In genomic region chr3:70401187-70401586, GRCm38 (mm10) we compare ENCODE assay signal across 28 mouse cellular contexts.
DNase-seq lines count a peak whose midpoint lies in the region; ATAC-seq and TF ChIP-seq lines count a peak whose summit lies in the region.
"Had no signal": no experiment of that assay in that cellular context is flagged by ENCODE, and none has a peak within 500 bp of the region (broad histone marks: within the 10 kb centered on the region; RNA-seq: fewer than 3 reads in every experiment).

No protein-coding gene starts in this region.

- 64% methylated on average over 2 of the region's 2 CpGs for WGBS in embryonic facial prominence, embryonic 14.5 days
- WGBS in embryonic facial prominence, embryonic 10.5 days, result 88% methylated on average over 2 of the region's 2 CpGs
- WGBS in lung, embryonic 14.5 days, result 9% methylated on average over 2 of the region's 2 CpGs

- peak; percentile 29 for DNase-seq in embryonic facial prominence, embryonic 14.5 days (ENCODE audit: low spot score)
- DNase-seq in embryonic facial prominence, embryonic 10.5 days (ENCODE audit: low spot score), result no peak
- peak; percentile 66 for DNase-seq in lung, embryonic 14.5 days
- no peak for DNase-seq in lung, adult 18-20 months
- peak; percentile 43 for DNase-seq in brain, adult 2 months (ENCODE audit: low read depth, low spot score)
- no peak for DNase-seq in kidney, adult 18-20 months
- DNase-seq: adrenal gland, adult 8-10 months; adrenal gland, postnatal 14 days; adrenal gland, postnatal 36 days; B cell, adult 2 months; cerebellum, adult 18-20 months; cerebellum, adult 8-10 months; cerebellum, adult 9-11 months; cerebellum, postnatal 14 days; cerebellum, postnatal 36 days; embryo, embryonic 11 days had no signal

- H3K9me3 ChIP-seq in embryonic facial prominence, embryonic 14.5 days (ENCODE audit: control insufficient read depth, low read length), result no peaks in the 10 kb centered on the region
- H3K9me3 ChIP-seq in embryonic facial prominence, embryonic 10.5 days, result no peaks in the 10 kb centered on the region
- H3K9me3 ChIP-seq in lung, embryonic 14.5 days (ENCODE audit: low read depth, low read length), result no peaks in the 10 kb centered on the region
- H3K9me3 ChIP-seq: embryonic facial prominence, embryonic 12.5 days; embryonic facial prominence, embryonic 15.5 days; forebrain, embryonic 10.5 days had no signal

- H3K27ac ChIP-seq in embryonic facial prominence, embryonic 14.5 days (replicated peaks; ENCODE audit: low read depth, low read length), result no peak overlapping the region
- H3K27ac ChIP-seq in embryonic facial prominence, embryonic 10.5 days (replicated peaks), result no peak overlapping the region
- H3K27ac ChIP-seq in lung, embryonic 14.5 days (ENCODE audit: low read depth), result no peak overlapping the region
- H3K27ac ChIP-seq: embryonic facial prominence, embryonic 12.5 days; embryonic facial prominence, embryonic 15.5 days; forebrain, embryonic 10.5 days; forebrain, embryonic 12.5 days had no signal

- H3K9ac ChIP-seq in embryonic facial prominence, embryonic 14.5 days (ENCODE audit: low read depth, low read length), result no peak overlapping the region
- H3K9ac ChIP-seq in lung, embryonic 14.5 days, result no peak overlapping the region
- H3K9ac ChIP-seq: embryonic facial prominence, embryonic 12.5 days; embryonic facial prominence, embryonic 15.5 days; forebrain, embryonic 12.5 days had no signal

- no peaks in the 10 kb centered on the region for H3K4me1 ChIP-seq in embryonic facial prominence, embryonic 14.5 days (ENCODE audit: control insufficient read depth, insufficient read depth, low read length)
- H3K4me1 ChIP-seq in embryonic facial prominence, embryonic 10.5 days, result no peaks in the 10 kb centered on the region
- no peaks in the 10 kb centered on the region for H3K4me1 ChIP-seq in lung, embryonic 14.5 days (ENCODE audit: insufficient read depth)
- H3K4me1 ChIP-seq: embryonic facial prominence, embryonic 12.5 days; embryonic facial prominence, embryonic 15.5 days; forebrain, embryonic 10.5 days; forebrain, embryonic 12.5 days had no signal

- no peak for TF ChIP-seq CTCF in lung, embryonic 14.5 days (IDR thresholded peaks at IDR 0.05; ENCODE audit: low read depth)

- H3K4me2 ChIP-seq in embryonic facial prominence, embryonic 14.5 days (ENCODE audit: low read depth, low read length), result no peak overlapping the region
- no peak overlapping the region for H3K4me2 ChIP-seq in lung, embryonic 14.5 days
- H3K4me2 ChIP-seq: embryonic facial prominence, embryonic 12.5 days; embryonic facial prominence, embryonic 15.5 days; forebrain, embryonic 12.5 days had no signal

- no peak for ATAC-seq in embryonic facial prominence, embryonic 14.5 days (ENCODE audit: low read depth)
- peak; percentile 74 for ATAC-seq in lung, embryonic 14.5 days (ENCODE audit: insufficient read depth)
- ATAC-seq: activated CD4-positive, CD25-positive, alpha-beta regulatory T cell, adult 4 months; CD4-positive, CD25-positive, alpha-beta regulatory T cell, adult 4 months; forebrain, embryonic 14.5 days; forebrain, embryonic 16.5 days; Patski had no signal

- no peaks in the 10 kb centered on the region for H3K36me3 ChIP-seq in embryonic facial prominence, embryonic 14.5 days (ENCODE audit: control insufficient read depth, insufficient read depth, low read length)
- H3K36me3 ChIP-seq in embryonic facial prominence, embryonic 10.5 days (replicated peaks), result no peaks in the 10 kb centered on the region
- no peaks in the 10 kb centered on the region for H3K36me3 ChIP-seq in lung, embryonic 14.5 days (ENCODE audit: insufficient read depth)
- H3K36me3 ChIP-seq: embryonic facial prominence, embryonic 12.5 days; embryonic facial prominence, embryonic 15.5 days; forebrain, embryonic 10.5 days; forebrain, embryonic 12.5 days; G1E had no signal

- no peak overlapping the region for H3K4me3 ChIP-seq in embryonic facial prominence, embryonic 14.5 days (ENCODE audit: low read depth, low read length)
- no peak overlapping the region for H3K4me3 ChIP-seq in embryonic facial prominence, embryonic 10.5 days
- no peak overlapping the region for H3K4me3 ChIP-seq in lung, embryonic 14.5 days (ENCODE audit: low read depth, low read length)
- H3K4me3 ChIP-seq: embryonic facial prominence, embryonic 12.5 days; embryonic facial prominence, embryonic 15.5 days; erythroblast, embryonic 14.5 days; forebrain, embryonic 10.5 days; forebrain, embryonic 12.5 days had no signal

- no peaks in the 10 kb centered on the region for H3K27me3 ChIP-seq in embryonic facial prominence, embryonic 14.5 days (replicated peaks; ENCODE audit: control insufficient read depth, insufficient read depth, low read length)
- H3K27me3 ChIP-seq in embryonic facial prominence, embryonic 10.5 days (replicated peaks; ENCODE audit: low read depth, poor library complexity, severe bottlenecking), result no peaks in the 10 kb centered on the region
- no peaks in the 10 kb centered on the region for H3K27me3 ChIP-seq in lung, embryonic 14.5 days (ENCODE audit: insufficient read depth, low read length)
- H3K27me3 ChIP-seq: CH12.LX; embryonic facial prominence, embryonic 12.5 days; embryonic facial prominence, embryonic 15.5 days; forebrain, embryonic 12.5 days had no signal

Comparison
In these comparisons a context has a peak if more than half of its experiments do, and no peak if none do; other contexts are left out.
1. DNase-seq: peak in embryonic facial prominence, embryonic 14.5 days (single experiment), lung, embryonic 14.5 days (single experiment) and brain, adult 2 months (single experiment); none in embryonic facial prominence, embryonic 10.5 days (single experiment), lung, adult 18-20 months (0 of 2) and kidney, adult 18-20 months (single experiment).